Mouse (Mus musculus): ENCODE data around the gene Kif2a. TPM values are rescaled to one million over a fixed set of nuclear protein-coding genes. Genes with fewer than 3 reads are reported as not detected.

Kif2a gene
- 10 to 100 TPM; 59.6 to 69.2 TPM for total RNA-seq (2023)

DNA sequence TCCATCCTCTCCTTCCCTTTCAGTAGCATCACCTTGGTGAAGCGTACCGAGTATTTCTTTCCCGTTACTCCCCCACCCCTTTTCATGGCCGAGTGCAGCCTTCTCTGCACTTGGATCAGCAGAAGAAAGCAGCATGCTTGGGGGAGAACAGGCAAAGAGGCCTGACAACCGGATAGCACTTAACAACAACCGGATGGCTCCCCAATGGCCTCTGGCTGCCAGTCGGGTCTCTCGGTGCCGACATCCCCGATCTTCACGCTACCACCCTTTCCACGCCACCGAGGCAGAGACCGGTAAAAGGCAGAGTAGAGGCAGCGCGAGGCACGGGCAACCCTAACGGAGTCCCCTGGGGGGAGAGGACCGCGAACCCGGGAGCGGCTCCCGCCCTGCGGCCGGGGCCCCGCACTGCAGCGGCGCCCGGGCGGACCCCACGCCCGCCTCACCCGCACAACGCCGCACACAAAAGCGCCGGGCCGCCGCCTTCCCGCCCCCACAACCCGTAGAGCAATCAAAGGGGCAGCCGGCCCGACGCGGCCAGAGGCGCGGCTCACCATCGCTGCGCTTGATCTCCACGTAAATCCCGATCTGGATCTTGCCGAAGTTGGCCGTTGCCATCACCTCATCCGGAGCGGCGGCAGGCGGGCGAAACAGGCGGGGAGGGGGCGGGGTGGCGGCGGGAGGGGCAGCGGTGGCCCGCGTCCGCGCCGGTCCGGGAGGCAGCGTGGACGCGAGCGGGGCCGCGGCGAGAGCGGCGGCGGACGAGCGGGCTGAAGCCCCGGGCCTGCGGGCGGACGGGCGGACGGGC is at the start of gene Kif2a:
Kif2a (minus strand) TSS at position 666 of the 805 bp plus-strand sequence.

DNA sequence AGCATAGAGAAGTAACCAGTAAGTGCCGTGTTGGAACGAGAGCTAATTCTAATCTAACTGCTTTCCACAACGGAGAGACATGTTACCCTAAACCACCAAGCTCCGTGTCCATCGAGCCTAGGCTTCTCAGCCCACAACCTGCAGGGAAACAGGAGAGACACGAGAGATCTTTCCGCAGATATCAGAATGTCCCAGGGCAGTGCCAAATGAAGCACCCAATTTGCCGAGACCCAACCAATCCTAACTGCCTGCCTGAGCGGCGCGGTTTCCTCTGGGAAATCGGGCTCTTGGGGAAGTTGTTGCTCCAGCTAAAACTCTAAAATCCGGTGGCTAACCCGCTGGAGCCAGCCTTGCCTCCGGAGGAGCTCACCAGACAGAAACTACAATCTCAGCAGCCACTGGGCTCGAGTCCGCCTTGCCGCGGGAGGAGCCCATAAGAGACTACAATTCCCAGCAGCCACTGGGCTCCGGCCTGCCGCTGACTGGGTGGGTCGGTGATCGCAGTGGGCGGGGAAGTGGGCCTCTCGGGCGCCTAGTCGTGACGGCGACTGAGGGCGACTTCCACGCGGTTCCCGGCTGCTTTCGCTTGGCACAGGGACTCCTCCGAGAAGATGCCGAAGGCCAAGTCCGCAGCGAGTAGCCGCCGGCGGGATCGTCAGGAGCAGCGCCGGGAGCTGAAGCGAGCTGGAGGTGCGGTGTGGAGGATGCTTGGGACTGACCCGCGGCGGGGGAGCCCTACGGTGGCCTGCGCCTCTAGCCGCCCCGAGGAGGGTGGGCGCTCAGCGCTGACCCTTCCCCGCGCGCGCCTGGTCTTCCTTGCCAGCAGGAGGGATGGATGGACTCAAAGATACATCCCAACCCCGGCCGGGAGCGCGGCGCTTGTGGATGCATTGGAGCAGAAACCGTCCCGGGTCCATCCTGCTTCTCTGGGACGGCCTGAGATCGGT is 75.1 kb downstream of the Kif2a start, which contains the start of gene Dimt1:
Dimt1 (plus strand) TSS at position 534 of the 947 bp plus-strand sequence.

GRCm38 (mm10) chr13:106936256-106937137 is 85.4 kb downstream of the Kif2a start, which contains the start of gene Ipo11:
Ipo11 (minus strand) TSS chr13:106936958.

Other genes with a start within 250 kb of the Kif2a start
- 10 to 100 TPM; 18.0 to 21.8 TPM for gene Ipo11, start 85.2 kb downstream of the Kif2a start, total RNA-seq (2023)
- 1 to 10 TPM; 7.0 to 7.7 TPM for gene Dimt1, start 75.0 kb downstream of the Kif2a start, total RNA-seq (2023)

Measured in neutrophil, adult 83 days (primary cell).